In genomic region chr5:138995721-138996311, GRCm38 (mm10) we compare ENCODE assay signal across 8 mouse cellular contexts. TPM values are rescaled to one million over a fixed set of nuclear protein-coding genes. Genes with fewer than 3 reads are reported as not detected.
DNase-seq lines count a peak whose midpoint lies in the region; ATAC-seq lines count a peak whose summit lies in the region.

No protein-coding gene starts in this region.

- peaks cover 80% of the 10 kb centered on the region for H3K27me3 ChIP-seq in forebrain, embryonic 13.5 days
- peaks cover 63% of the 10 kb centered on the region for H3K27me3 ChIP-seq in heart, embryonic 15.5 days
- H3K27me3 ChIP-seq in liver, embryonic 12.5 days (replicated peaks), result peaks cover 99% of the 10 kb centered on the region
- H3K27me3 ChIP-seq in neural tube, embryonic 11.5 days (ENCODE audit: control insufficient read depth, insufficient read depth, low read length), result peaks cover 79% of the 10 kb centered on the region

- H3K9ac ChIP-seq in forebrain, embryonic 13.5 days, result peak overlapping the region; percentile 81
- H3K9ac ChIP-seq in heart, embryonic 15.5 days, result peak overlapping the region; percentile 95
- H3K9ac ChIP-seq in liver, embryonic 12.5 days, result no peak overlapping the region
- peak overlapping the region; percentile 73 for H3K9ac ChIP-seq in neural tube, embryonic 11.5 days (ENCODE audit: low read length)

- H3K36me3 ChIP-seq in forebrain, embryonic 13.5 days (ENCODE audit: poor library complexity, severe bottlenecking), result no peaks in the 10 kb centered on the region
- H3K36me3 ChIP-seq in heart, embryonic 15.5 days, result no peaks in the 10 kb centered on the region
- H3K36me3 ChIP-seq in liver, embryonic 12.5 days, result no peaks in the 10 kb centered on the region
- no peaks in the 10 kb centered on the region for H3K36me3 ChIP-seq in neural tube, embryonic 11.5 days (ENCODE audit: control insufficient read depth, insufficient read depth, low read length)

- ATAC-seq in forebrain, embryonic 13.5 days, result peak; percentile 67
- ATAC-seq in heart, embryonic 15.5 days (replicated peaks; ENCODE audit: insufficient number of reproducible peaks, insufficient read depth, low FRiP score, low read depth), result peak; percentile 59
- ATAC-seq in liver, embryonic 12.5 days, result 0 out of 2 replicates have a peak, but pooled peaks have one; percentile 13
- peak; percentile 39 for ATAC-seq in neural tube, embryonic 11.5 days (ENCODE audit: insufficient read depth, low FRiP score, low TSS enrichment)

- under 1% methylated on average over 43 of the region's 52 CpGs for WGBS in forebrain, embryonic 13.5 days
- WGBS in heart, embryonic 15.5 days, result under 1% methylated on average over 45 of the region's 52 CpGs
- under 1% methylated on average over 48 of the region's 52 CpGs for WGBS in liver, embryonic 12.5 days (ENCODE audit: insufficient replicate concordance)
- WGBS in neural tube, embryonic 11.5 days, result 0% methylated on average over 39 of the region's 52 CpGs

- H3K4me3 ChIP-seq in forebrain, embryonic 13.5 days, result peak overlapping the region; percentile 70
- peak overlapping the region; percentile 88 for H3K4me3 ChIP-seq in heart, embryonic 15.5 days
- peak overlapping the region; percentile 57 for H3K4me3 ChIP-seq in liver, embryonic 12.5 days
- peak overlapping the region; percentile 73 for H3K4me3 ChIP-seq in neural tube, embryonic 11.5 days (ENCODE audit: low read depth, low read length)

- DNase-seq in 3T3-L1 (ENCODE audit: low read depth, low spot score), result peak; percentile 80
- peak; percentile 84 for DNase-seq in brain, adult 2 months (ENCODE audit: low read depth, low spot score)
- DNase-seq in kidney, postnatal 10 days, result peak; percentile 86
- peak; percentile 79 for DNase-seq in neural tube, embryonic 11.5 days (ENCODE audit: low spot score)
- peak; percentile 41 for DNase-seq in thymus, postnatal 4 days

- peak overlapping the region; percentile 97 for H3K4me2 ChIP-seq in forebrain, embryonic 13.5 days
- peak overlapping the region; percentile 79 for H3K4me2 ChIP-seq in heart, embryonic 15.5 days
- H3K4me2 ChIP-seq in liver, embryonic 12.5 days, result peak overlapping the region; percentile 72
- H3K4me2 ChIP-seq in neural tube, embryonic 11.5 days (ENCODE audit: low read depth), result peak overlapping the region; percentile 95

- H3K27ac ChIP-seq in forebrain, embryonic 13.5 days, result peak overlapping the region; percentile 90
- H3K27ac ChIP-seq in heart, embryonic 15.5 days, result peak overlapping the region; percentile 98
- H3K27ac ChIP-seq in liver, embryonic 12.5 days, result no peak overlapping the region
- 0 out of 2 replicates have a peak overlapping the region, but pooled peaks have one; percentile 68 for H3K27ac ChIP-seq in neural tube, embryonic 11.5 days (ENCODE audit: low read depth, low read length)

- no peaks in the 10 kb centered on the region; the same call in 1 of the 2 replicates for H3K9me3 ChIP-seq in forebrain, embryonic 13.5 days (replicated peaks)
- H3K9me3 ChIP-seq in heart, embryonic 15.5 days (replicated peaks), result no peaks in the 10 kb centered on the region
- no peaks in the 10 kb centered on the region for H3K9me3 ChIP-seq in liver, embryonic 12.5 days (replicated peaks)
- H3K9me3 ChIP-seq in neural tube, embryonic 11.5 days (ENCODE audit: control insufficient read depth, low read length), result no peaks in the 10 kb centered on the region

- H3K4me1 ChIP-seq in forebrain, embryonic 13.5 days, result peaks cover 70% of the 10 kb centered on the region
- peaks cover 75% of the 10 kb centered on the region for H3K4me1 ChIP-seq in heart, embryonic 15.5 days (replicated peaks)
- H3K4me1 ChIP-seq in liver, embryonic 12.5 days, result peaks cover 24% of the 10 kb centered on the region
- peaks cover 48% of the 10 kb centered on the region for H3K4me1 ChIP-seq in neural tube, embryonic 11.5 days (ENCODE audit: control insufficient read depth, insufficient read depth, low read length)

RNA-seq across cellular contexts. Expression of gene Pdgfa, which starts 1.4 kb away (rescaled TPM):
- 7.7 and 10.3 TPM in 2 replicates for polyA plus RNA-seq in forebrain, embryonic 13.5 days (2015; fragmentation: Nextera tagmentation; extraction: Ambion mirVana)
- 46.0 and 51.1 TPM in 2 replicates for polyA plus RNA-seq in heart, embryonic 15.5 days (2015; fragmentation: Nextera tagmentation; extraction: Ambion mirVana)
- polyA plus RNA-seq in liver, embryonic 12.5 days (2016; fragmentation: Nextera tagmentation; extraction: Ambion mirVana), result 1.9 and 2.8 TPM in 2 replicates
- 16.1 TPM in 2 replicates for polyA plus RNA-seq in neural tube, embryonic 11.5 days (2014; fragmentation: Nextera tagmentation; extraction: Ambion mirVana)

Comparison
In these comparisons a context has a peak if more than half of its experiments do, and no peak if none do; other contexts are left out.
1. ATAC-seq: peak in every context shown above with its lines; median percentile 67 in forebrain, embryonic 13.5 days; 59 in heart, embryonic 15.5 days; 39 in neural tube, embryonic 11.5 days; 13 in liver, embryonic 12.5 days.